21 mouse cellular contexts compared by ENCODE assay signal in genomic region chr16:30190351-30190750, GRCm38 (mm10).
DNase-seq lines count a peak whose midpoint lies in the region; ATAC-seq and TF ChIP-seq lines count a peak whose summit lies in the region.
"Had no signal": no experiment of that assay in that cellular context is flagged by ENCODE, and none has a peak within 500 bp of the region (broad histone marks: within the 10 kb centered on the region; RNA-seq: fewer than 3 reads in every experiment).

No protein-coding gene starts in this region.

- H3K4me3 ChIP-seq in embryonic facial prominence, embryonic 15.5 days (replicated peaks), result no peak overlapping the region
- no peak overlapping the region for H3K4me3 ChIP-seq in limb, embryonic 12.5 days (replicated peaks)
- no peak overlapping the region for H3K4me3 ChIP-seq in stomach, postnatal 0 days (ENCODE audit: low read depth, low read length)
- H3K4me3 ChIP-seq: heart, embryonic 13.5 days; liver, embryonic 12.5 days; midbrain, embryonic 13.5 days; neural tube, embryonic 13.5 days had no signal

- H3K27ac ChIP-seq in embryonic facial prominence, embryonic 15.5 days (replicated peaks), result peak overlapping the region; percentile 78
- peak overlapping the region; percentile 32; the same call in 1 of the 2 replicates for H3K27ac ChIP-seq in limb, embryonic 12.5 days
- no peak overlapping the region for H3K27ac ChIP-seq in stomach, postnatal 0 days (replicated peaks)
- H3K27ac ChIP-seq: heart, embryonic 13.5 days; hindbrain, embryonic 14.5 days; liver, embryonic 12.5 days; midbrain, embryonic 13.5 days; neural tube, embryonic 13.5 days had no signal

- H3K4me1 ChIP-seq in embryonic facial prominence, embryonic 15.5 days, result peaks cover 86% of the 10 kb centered on the region
- peaks cover 72% of the 10 kb centered on the region for H3K4me1 ChIP-seq in limb, embryonic 12.5 days (replicated peaks)
- peaks cover 17% of the 10 kb centered on the region for H3K4me1 ChIP-seq in stomach, postnatal 0 days (replicated peaks; ENCODE audit: control insufficient read depth, insufficient read depth)

- no peaks in the 10 kb centered on the region for H3K9me3 ChIP-seq in embryonic facial prominence, embryonic 15.5 days (replicated peaks)
- no peaks in the 10 kb centered on the region for H3K9me3 ChIP-seq in limb, embryonic 12.5 days
- H3K9me3 ChIP-seq in stomach, postnatal 0 days (ENCODE audit: control insufficient read depth, low read length), result no peaks in the 10 kb centered on the region
- H3K9me3 ChIP-seq: heart, embryonic 13.5 days; liver, embryonic 12.5 days; midbrain, embryonic 13.5 days; neural tube, embryonic 13.5 days had no signal

- TF ChIP-seq CTCF in stomach, postnatal 0 days (IDR thresholded peaks at IDR 0.05; ENCODE audit: low read depth), result no peak

- H3K36me3 ChIP-seq in embryonic facial prominence, embryonic 15.5 days, result no peaks in the 10 kb centered on the region
- no peaks in the 10 kb centered on the region for H3K36me3 ChIP-seq in limb, embryonic 12.5 days
- H3K36me3 ChIP-seq in stomach, postnatal 0 days (ENCODE audit: control insufficient read depth, insufficient read depth, low read length), result no peaks in the 10 kb centered on the region
- H3K36me3 ChIP-seq: heart, embryonic 13.5 days; liver, embryonic 12.5 days; midbrain, embryonic 13.5 days; neural tube, embryonic 13.5 days had no signal

- no peak overlapping the region for H3K9ac ChIP-seq in embryonic facial prominence, embryonic 15.5 days
- H3K9ac ChIP-seq in limb, embryonic 12.5 days (replicated peaks), result no peak overlapping the region
- no peak overlapping the region for H3K9ac ChIP-seq in stomach, postnatal 0 days (ENCODE audit: low read length)
- H3K9ac ChIP-seq: heart, embryonic 13.5 days; hindbrain, embryonic 14.5 days; liver, embryonic 12.5 days; lung, embryonic 14.5 days; midbrain, embryonic 13.5 days; neural tube, embryonic 13.5 days had no signal

- peak; percentile 64 for ATAC-seq in embryonic facial prominence, embryonic 15.5 days (ENCODE audit: insufficient number of reproducible peaks, low FRiP score, low TSS enrichment, low read depth)
- ATAC-seq in limb, embryonic 12.5 days (ENCODE audit: insufficient number of reproducible peaks, insufficient read depth, low FRiP score, low TSS enrichment, low read depth), result no peak
- no peak for ATAC-seq in stomach, postnatal 0 days (ENCODE audit: low FRiP score, low TSS enrichment)
- ATAC-seq: forebrain, embryonic 14.5 days; liver, embryonic 12.5 days; midbrain, embryonic 13.5 days; Patski had no signal

- peak; percentile 75 for DNase-seq in NIH3T3 (ENCODE audit: low read depth)
- peak; percentile 70 for DNase-seq in embryo, embryonic 10.5 days (ENCODE audit: low spot score)
- no peak for DNase-seq in ovary, adult 18-20 months (ENCODE audit: low spot score)
- no peak for DNase-seq in neural tube, embryonic 10.5 days (ENCODE audit: extremely low spot score, low spot score)
- DNase-seq in stomach, postnatal 0 days (ENCODE audit: low spot score), result no peak
- no peak for DNase-seq in gastrocnemius, postnatal 14 days
- DNase-seq: adrenal gland, adult 8-10 months; cerebellum, adult 11 months; cerebellum, postnatal 25 days; heart, adult 11 months; thymus, postnatal 25 days had no signal

- no peak for TF ChIP-seq EP300 in stomach, postnatal 0 days (optimal IDR thresholded peaks at IDR 0.05)

- 0 out of 2 replicates have a peak overlapping the region, but pooled peaks have one; percentile 1 for H3K4me2 ChIP-seq in embryonic facial prominence, embryonic 15.5 days (replicated peaks)
- H3K4me2 ChIP-seq in limb, embryonic 12.5 days, result 0 out of 2 replicates have a peak overlapping the region, but pooled peaks have one; percentile 1
- no peak overlapping the region for H3K4me2 ChIP-seq in stomach, postnatal 0 days (replicated peaks; ENCODE audit: low read depth)
- H3K4me2 ChIP-seq: heart, embryonic 13.5 days; hindbrain, embryonic 14.5 days; liver, embryonic 12.5 days; midbrain, embryonic 13.5 days; neural tube, embryonic 13.5 days had no signal

- intact Hi-C loops in gastrocnemius, postnatal 14 days (cut with DNase I; ENCODE audit: low total_unique reads), result no loop called here

- no peaks in the 10 kb centered on the region for H3K27me3 ChIP-seq in embryonic facial prominence, embryonic 15.5 days
- H3K27me3 ChIP-seq in limb, embryonic 12.5 days, result peaks cover 15% of the 10 kb centered on the region
- H3K27me3 ChIP-seq in stomach, postnatal 0 days (ENCODE audit: control insufficient read depth, insufficient read depth, low read length), result no peaks in the 10 kb centered on the region
- H3K27me3 ChIP-seq: Patski had no signal

- 40% methylated on average over 11 of the region's 11 CpGs for WGBS in embryonic facial prominence, embryonic 15.5 days
- WGBS in limb, embryonic 12.5 days, result 30% methylated on average over 11 of the region's 11 CpGs
- WGBS in stomach, postnatal 0 days, result 75% methylated on average over 11 of the region's 11 CpGs

Comparison
In these comparisons a context has a peak if more than half of its experiments do, and no peak if none do; other contexts are left out.
1. DNase-seq: peak in NIH3T3 (single experiment) and embryo, embryonic 10.5 days (single experiment); none in ovary, adult 18-20 months (single experiment), neural tube, embryonic 10.5 days (single experiment), stomach, postnatal 0 days (single experiment) and gastrocnemius, postnatal 14 days (single experiment).